Mouse (Mus musculus): ENCODE data around the gene Rpl35a.

- TF ChIP-seq CTCF (IDR thresholded peaks at IDR 0.05; ENCODE audit: insufficient read depth, low read length) (no peak), POLR2A (IDR thresholded peaks at IDR 0.05; ENCODE audit: borderline replicate concordance, extremely low read depth, low read depth, low read length) (no peak)
Observed at GRCm38 (mm10) chr16:33076078-33076477, 19.8 kb downstream of the Rpl35a start.
